Mouse (Mus musculus) thymus, adult 2 months (tissue): ENCODE measurements around the gene Arntl. TPM values are rescaled to one million over a fixed set of nuclear protein-coding genes. Genes with fewer than 3 reads are reported as not detected.

Source experiments
- DNase-seq: peaks from one replicate; pipeline ENCODE4 v3.0.0; 2021
- H3K27ac ChIP-seq: fragments of 200-500 bp; 2 replicates; pipeline ENCODE4 v1.5.1; 2012; ENCODE audit warnings: low read length, control low read depth; ENCODE audit not compliant: control insufficient read depth, insufficient read depth
- H3K27me3 ChIP-seq: fragments of 200-500 bp; 2 replicates; pipeline ENCODE4 v1.6.1; 2012; ENCODE audit warnings: mild to moderate bottlenecking, low read length, moderate library complexity, mixed read lengths; ENCODE audit not compliant: control insufficient read depth, insufficient read depth
- H3K36me3 ChIP-seq: fragments of 200-500 bp; 2 replicates; pipeline ENCODE4 v1.6.1; 2012; ENCODE audit warnings: mild to moderate bottlenecking, low read length, moderate library complexity; ENCODE audit not compliant: control insufficient read depth, insufficient read depth
- H3K4me1 ChIP-seq: fragments of 200-500 bp; replicated peaks from 2 replicates; pipeline ENCODE4 v1.6.1; 2012; ENCODE audit warnings: low read length; ENCODE audit not compliant: control insufficient read depth, insufficient read depth
- H3K4me3 ChIP-seq: fragments of 200-500 bp; 2 replicates; pipeline ENCODE4 v1.5.1; 2012; ENCODE audit warnings: mild to moderate bottlenecking, low read length, control low read depth, moderate library complexity; ENCODE audit not compliant: control insufficient read depth, insufficient read depth
- CTCF ChIP-seq: fragments of 200-500 bp; IDR thresholded peaks from 2 replicates; pipeline ENCODE4 v1.5.1; 2012; ENCODE audit warnings: mild to moderate bottlenecking, control low read depth, low read length, moderate library complexity, borderline replicate concordance; ENCODE audit not compliant: control insufficient read depth, poor library complexity, insufficient read depth; ENCODE audit errors: extremely low read depth
- POLR2A ChIP-seq: fragments of 200-500 bp; IDR thresholded peaks from 2 replicates; pipeline ENCODE4 v1.6.1; 2012; ENCODE audit warnings: mild to moderate bottlenecking, low read length, control low read depth, moderate library complexity; ENCODE audit not compliant: control insufficient read depth, poor library complexity, insufficient read depth; ENCODE audit errors: extremely low read depth
- WGBS: fragments of 180-500 bp; shearing (Covaris S2); methylation state at CpG from one replicate; pipeline ENCODE4 v1.1.7; 2018; 5-methylcytosine and 5-hydroxymethylcytosine counted together
- polyA plus RNA-seq: library from polyadenylated mRNA; depleted of rRNA; stranded (reverse); fragments of >200 nt; gene quantifications from 2 replicates; pipeline ENCODE4 v1.2.3, GENCODE M21; 2012

The Arntl gene
- polyA plus RNA-seq, 1 experiment = 43.9 TPM

- no peak overlapping the region for H3K4me3 ChIP-seq
- H3K27me3 ChIP-seq = no peaks in the 10 kb centered on the region
- DNase-seq = no peak
- 25% methylated on average over 6 of the region's 6 CpGs for WGBS
- no peak overlapping the region; the same call in 1 of the 2 replicates for H3K27ac ChIP-seq
- peaks cover 68% of the 10 kb centered on the region for H3K36me3 ChIP-seq
- TF ChIP-seq POLR2A (no peak), CTCF (no peak)
- peaks cover 20% of the 10 kb centered on the region for H3K4me1 ChIP-seq
Measured at GRCm38 (mm10) chr7:113294598-113294997, 87.3 kb downstream of the Arntl start.

GRCm38 (mm10) chr7:113295077-113295890, 88.0 kb downstream of the Arntl start:
- H3K4me3 ChIP-seq = peak overlapping the region; percentile 14
- H3K36me3 ChIP-seq = peaks cover 68% of the 10 kb centered on the region
- no peaks in the 10 kb centered on the region for H3K27me3 ChIP-seq
- WGBS = 7% methylated on average over 17 of the region's 17 CpGs
- TF ChIP-seq CTCF (no peak), POLR2A (0 out of 2 replicates have a peak, but pooled peaks have one; percentile 29)
- peak; percentile 49 for DNase-seq
- peaks cover 20% of the 10 kb centered on the region for H3K4me1 ChIP-seq
- peak overlapping the region; percentile 31; the same call in 1 of the 2 replicates for H3K27ac ChIP-seq

GRCm38 (mm10) chr7:113297813-113298212, 90.5 kb downstream of the Arntl start:
- Histone ChIP-seq H3K36me3 (peaks cover 69% of the 10 kb centered on the region), H3K4me3 (no peak overlapping the region), H3K27ac (no peak overlapping the region), H3K4me1 (peaks cover 20% of the 10 kb centered on the region), H3K27me3 (no peaks in the 10 kb centered on the region)
- TF ChIP-seq POLR2A (no peak), CTCF (no peak)
- DNase-seq = no peak
- WGBS = 97% methylated on average over 4 of the region's 4 CpGs

- Histone ChIP-seq H3K36me3 (peaks cover 73% of the 10 kb centered on the region), H3K4me1 (no peaks in the 10 kb centered on the region), H3K27ac (no peak overlapping the region), H3K27me3 (no peaks in the 10 kb centered on the region), H3K4me3 (no peak overlapping the region)
- DNase-seq = no peak
- WGBS = 92% methylated on average over 3 of the region's 3 CpGs
- TF ChIP-seq CTCF (no peak), POLR2A (no peak)
Measured at GRCm38 (mm10) chr7:113310136-113310535, 102.9 kb downstream of the Arntl start.

GRCm38 (mm10) chr7:113311784-113312183, 104.5 kb downstream of the Arntl start:
- Histone ChIP-seq H3K36me3 (peaks cover 65% of the 10 kb centered on the region), H3K4me3 (no peak overlapping the region), H3K27me3 (no peaks in the 10 kb centered on the region), H3K27ac (no peak overlapping the region), H3K4me1 (no peaks in the 10 kb centered on the region)
- peak; percentile 63 for DNase-seq
- TF ChIP-seq CTCF = no peak
- no peak for TF ChIP-seq POLR2A
- 31% methylated on average over 2 of the region's 2 CpGs for WGBS

DNA sequence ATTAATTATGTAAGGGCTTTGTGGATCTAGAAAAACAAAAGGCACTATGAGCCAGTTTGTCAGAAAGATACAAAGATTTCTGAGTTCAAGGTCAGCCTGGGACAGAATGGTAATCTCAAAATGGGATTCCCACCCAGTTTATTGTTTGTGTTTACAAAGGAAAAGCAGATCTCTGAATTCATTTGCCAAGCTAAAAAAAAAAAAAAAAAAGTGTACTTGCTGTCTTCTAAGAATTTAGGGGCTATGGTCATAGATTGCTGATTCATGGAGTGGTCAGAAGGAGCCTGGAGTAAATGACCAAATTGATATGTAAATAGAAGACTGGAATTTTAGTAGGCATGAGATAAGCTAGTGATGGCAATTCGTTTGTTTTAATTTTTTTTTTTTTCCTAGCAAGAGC, 112.9 kb downstream of the Arntl start:
- H3K4me3 ChIP-seq = no peak overlapping the region

More for the DNA sequence above, 112.9 kb downstream of the Arntl start:
- Histone ChIP-seq H3K27me3 (no peaks in the 10 kb centered on the region), H3K36me3 (peaks cover 9% of the 10 kb centered on the region; the same call in 1 of the 2 replicates), H3K27ac (no peak overlapping the region), H3K4me1 (no peaks in the 10 kb centered on the region)
- WGBS = 86% methylated on average over 1 of the region's 1 CpGs
- TF ChIP-seq CTCF (no peak), POLR2A (no peak)
- DNase-seq = no peak
